ENCODE assay signal across 22 mouse cellular contexts in genomic region chr2:35499474-35499873, GRCm38 (mm10). TPM values are rescaled to one million over a fixed set of nuclear protein-coding genes. Genes with fewer than 3 reads are reported as not detected.
DNase-seq lines count a peak whose midpoint lies in the region; ATAC-seq and TF ChIP-seq lines count a peak whose summit lies in the region.
"Had no signal": no experiment of that assay in that cellular context is flagged by ENCODE, and none has a peak within 500 bp of the region (broad histone marks: within the 10 kb centered on the region; RNA-seq: fewer than 3 reads in every experiment).

No protein-coding gene starts in this region.

- DNase-seq in G1E (ENCODE audit: low spot score), result peak; percentile 77
- peak; percentile 75 for DNase-seq in c-Kit-positive CD71-positive TER-119-positive erythroid progenitor cells, embryonic 14.5 days (ENCODE audit: low spot score)
- DNase-seq in thymus, postnatal 10 days (ENCODE audit: low spot score in 2 of 2), result peak; percentile 69 to 75
- no peak for DNase-seq in urinary bladder, postnatal 14 days (ENCODE audit: low spot score)
- no peak for DNase-seq in cerebellum, adult 11 months
- DNase-seq: adrenal gland, postnatal 36 days; cerebellum, postnatal 14 days; embryo, embryonic 11 days; kidney, adult 18-20 months; kidney, postnatal 25 days; right cerebral cortex, postnatal 25 days had no signal

- H3K27ac ChIP-seq in liver, embryonic 16.5 days (ENCODE audit: low read length), result peak overlapping the region; percentile 58; the same call in 1 of the 2 replicates
- no peak overlapping the region for H3K27ac ChIP-seq in forebrain, embryonic 16.5 days (ENCODE audit: low read length)
- H3K27ac ChIP-seq: embryonic facial prominence, embryonic 15.5 days; forebrain, embryonic 12.5 days; hindbrain, embryonic 15.5 days; limb, embryonic 13.5 days had no signal

- no peaks in the 10 kb centered on the region; the same call in 1 of the 2 replicates for H3K9me3 ChIP-seq in G1E (replicated peaks)
- no peaks in the 10 kb centered on the region for H3K9me3 ChIP-seq in liver, embryonic 16.5 days (replicated peaks; ENCODE audit: control insufficient read depth, low read length)
- H3K9me3 ChIP-seq in forebrain, embryonic 16.5 days (ENCODE audit: control insufficient read depth, low read length), result no peaks in the 10 kb centered on the region
- H3K9me3 ChIP-seq: embryonic facial prominence, embryonic 15.5 days; hindbrain, embryonic 15.5 days; limb, embryonic 13.5 days had no signal

- H3K27me3 ChIP-seq in G1E (ENCODE audit: insufficient read depth, low read length), result no peaks in the 10 kb centered on the region; the same call in 1 of the 2 replicates
- H3K27me3 ChIP-seq in liver, embryonic 16.5 days (ENCODE audit: control insufficient read depth, insufficient read depth, low read depth, low read length), result no peaks in the 10 kb centered on the region
- H3K27me3 ChIP-seq in forebrain, embryonic 16.5 days (replicated peaks; ENCODE audit: control insufficient read depth, insufficient read depth, low read length), result no peaks in the 10 kb centered on the region
- H3K27me3 ChIP-seq: CH12.LX; embryonic facial prominence, embryonic 15.5 days; forebrain, embryonic 12.5 days; heart, embryonic 12.5 days; hindbrain, embryonic 15.5 days; limb, embryonic 13.5 days; megakaryocyte, embryonic 14.5 days; Patski had no signal

- peak overlapping the region; percentile 36; the same call in 1 of the 2 replicates for H3K4me3 ChIP-seq in G1E (ENCODE audit: low read depth, low read length)
- H3K4me3 ChIP-seq in liver, embryonic 16.5 days (ENCODE audit: low read depth, low read length), result no peak overlapping the region
- no peak overlapping the region for H3K4me3 ChIP-seq in forebrain, embryonic 16.5 days (replicated peaks; ENCODE audit: low read length)
- H3K4me3 ChIP-seq: embryonic facial prominence, embryonic 15.5 days; forebrain, embryonic 12.5 days; heart, embryonic 12.5 days; hindbrain, embryonic 15.5 days; limb, embryonic 13.5 days; megakaryocyte, embryonic 14.5 days had no signal

- H3K4me2 ChIP-seq in liver, embryonic 16.5 days (ENCODE audit: low read depth, low read length), result peak overlapping the region; percentile 18
- H3K4me2 ChIP-seq in forebrain, embryonic 16.5 days (ENCODE audit: low read length), result no peak overlapping the region
- H3K4me2 ChIP-seq: embryonic facial prominence, embryonic 15.5 days; forebrain, embryonic 12.5 days; heart, embryonic 12.5 days; hindbrain, embryonic 15.5 days; limb, embryonic 13.5 days had no signal

- WGBS in liver, embryonic 16.5 days (ENCODE audit: insufficient replicate concordance), result 32% methylated on average over 7 of the region's 7 CpGs
- WGBS in forebrain, embryonic 16.5 days, result 84% methylated on average over 7 of the region's 7 CpGs

- 0 out of 2 replicates have a peak overlapping the region, but pooled peaks have one; percentile 4 for H3K9ac ChIP-seq in liver, embryonic 16.5 days (ENCODE audit: low read depth, low read length)
- no peak overlapping the region for H3K9ac ChIP-seq in forebrain, embryonic 16.5 days (replicated peaks; ENCODE audit: low read depth, low read length)
- H3K9ac ChIP-seq: embryonic facial prominence, embryonic 15.5 days; forebrain, embryonic 12.5 days; heart, embryonic 12.5 days; hindbrain, embryonic 15.5 days; limb, embryonic 13.5 days had no signal

- H3K36me3 ChIP-seq in G1E (replicated peaks), result peaks cover 24% of the 10 kb centered on the region
- no peaks in the 10 kb centered on the region for H3K36me3 ChIP-seq in liver, embryonic 16.5 days (ENCODE audit: control insufficient read depth, insufficient read depth)
- no peaks in the 10 kb centered on the region for H3K36me3 ChIP-seq in forebrain, embryonic 16.5 days (ENCODE audit: control insufficient read depth, insufficient read depth)
- H3K36me3 ChIP-seq: embryonic facial prominence, embryonic 15.5 days; forebrain, embryonic 12.5 days; heart, embryonic 12.5 days; hindbrain, embryonic 15.5 days; limb, embryonic 13.5 days had no signal

- peaks cover 90% of the 10 kb centered on the region for H3K4me1 ChIP-seq in G1E (ENCODE audit: insufficient read depth, low read depth, low read length)
- peaks cover 63% of the 10 kb centered on the region for H3K4me1 ChIP-seq in liver, embryonic 16.5 days (ENCODE audit: control insufficient read depth, low read depth, low read length)
- H3K4me1 ChIP-seq in forebrain, embryonic 16.5 days (replicated peaks; ENCODE audit: control insufficient read depth, insufficient read depth, low read length), result no peaks in the 10 kb centered on the region
- H3K4me1 ChIP-seq: forebrain, embryonic 12.5 days had no signal

- ATAC-seq in G1E (ENCODE audit: extremely low read depth, insufficient number of reproducible peaks, low FRiP score, poor library complexity, severe bottlenecking), result peak; percentile 56
- ATAC-seq in liver, embryonic 16.5 days (ENCODE audit: low read depth), result peak; percentile 48
- ATAC-seq in forebrain, embryonic 16.5 days, result no peak
- ATAC-seq: midbrain, embryonic 16.5 days; Patski had no signal

- no peak for TF ChIP-seq CTCF in G1E (IDR thresholded peaks at IDR 0.05; ENCODE audit: low read depth, low read length)

RNA-seq across cellular contexts. Expression of gene Ggta1, which starts 36.4 kb away (rescaled TPM):
- total RNA-seq in G1E (2014; fragmentation: Nextera tagmentation) (52.1 and 58.2 TPM in 2 replicates), G1E (2017) (22.2 and 27.2 TPM in 2 replicates)
- 10.7 and 13.2 TPM in 2 replicates for polyA plus RNA-seq in G1E (2012)
- polyA plus RNA-seq in liver, embryonic 16.5 days (2015; fragmentation: Nextera tagmentation; extraction: Ambion mirVana), result 9.1 and 9.6 TPM in 2 replicates
- polyA plus RNA-seq in forebrain, embryonic 16.5 days (2015; fragmentation: Nextera tagmentation; extraction: Ambion mirVana), result 4.1 and 6.5 TPM in 2 replicates

RNA-seq across cellular contexts. Expression of gene Dab2ip, which starts 58.6 kb away (rescaled TPM):
- 2.2 TPM in 1 of 2 replicates, not detected in the other for total RNA-seq in G1E (2014; fragmentation: Nextera tagmentation)
- 0.16 and 0.29 TPM in 2 replicates for total RNA-seq in G1E (2017)
- 0.02 TPM in 2 replicates for polyA plus RNA-seq in G1E (2012)
- polyA plus RNA-seq in liver, embryonic 16.5 days (2015; fragmentation: Nextera tagmentation; extraction: Ambion mirVana), result 4.9 and 5.1 TPM in 2 replicates
- polyA plus RNA-seq in forebrain, embryonic 16.5 days (2015; fragmentation: Nextera tagmentation; extraction: Ambion mirVana), result 39.3 and 42.8 TPM in 2 replicates

Comparison
In these comparisons a context has a peak if more than half of its experiments do, and no peak if none do; other contexts are left out.
1. DNase-seq: peak in G1E (single experiment), c-Kit-positive CD71-positive TER-119-positive erythroid progenitor cells, embryonic 14.5 days (single experiment) and thymus, postnatal 10 days (2 of 2); none in urinary bladder, postnatal 14 days (single experiment) and cerebellum, adult 11 months (single experiment).